Mouse (Mus musculus) adrenal gland, postnatal 36 days (tissue): Measurements from ENCODE around the gene Msh5. TPM values are rescaled to one million over a fixed set of nuclear protein-coding genes. Genes with fewer than 3 reads are reported as not detected.
"Not testable (repeated sequence)": the region's sequence is repeated elsewhere in the genome, so short reads cannot be mapped to it uniquely, and the experiment has no call there.

Source experiments
- DNase-seq, 2 experiments: peaks; one replicate each; pipeline ENCODE4 v3.0.0; 2021; ENCODE audit warnings: mixed read lengths in 1 of 2
- total RNA-seq, 2 experiments: library from RNA; stranded (reverse); gene quantifications; 2 replicates each; pipeline ENCODE4 v1.2.3; 2021

Gene Msh5
- total RNA-seq, 2 experiments from 2014 or later = 0.95 to 1.6 TPM

GRCm38 (mm10) chr17:35048932-35049440 lies 2.4 kb upstream of the Msh5 start:
- DNase-seq = no peak

- no peak for DNase-seq
These were observed 1.8 kb upstream of the Msh5 start for GRCm38 (mm10) chr17:35048149-35048931.

GRCm38 (mm10) chr17:35047688-35048087 lies 1.1 kb upstream of the Msh5 start:
- no peak for DNase-seq

GRCm38 (mm10) chr17:35045807-35046680 lies 501 bp downstream of the Msh5 start:
- DNase-seq = no peak

GRCm38 (mm10) chr17:35044904-35045806 lies 1.4 kb downstream of the Msh5 start:
- no peak for DNase-seq

GRCm38 (mm10) chr17:35043794-35044193 lies 2.8 kb downstream of the Msh5 start:
- no peak for DNase-seq

GRCm38 (mm10) chr17:35039121-35039873 lies 7.2 kb downstream of the Msh5 start:
- no peak for DNase-seq

GRCm38 (mm10) chr17:35034896-35035295 lies 11.6 kb downstream of the Msh5 start:
- no peak for DNase-seq

GRCm38 (mm10) chr17:35033703-35034102 lies 12.8 kb downstream of the Msh5 start:
- not testable (repeated sequence) for DNase-seq

GRCm38 (mm10) chr17:35032323-35032870 lies 14.1 kb downstream of the Msh5 start:
- no peak for DNase-seq

- no peak for DNase-seq
These were observed 14.7 kb downstream of the Msh5 start for GRCm38 (mm10) chr17:35031880-35032279.

- no peak for DNase-seq
These were observed 15.3 kb downstream of the Msh5 start for GRCm38 (mm10) chr17:35031272-35031671.

GRCm38 (mm10) chr17:35029691-35030532 lies 16.6 kb downstream of the Msh5 start:
- DNase-seq = peak in 1 of 2 experiments; percentile 40

- no peak for DNase-seq
These were observed 18.2 kb downstream of the Msh5 start for GRCm38 (mm10) chr17:35028315-35028714.

GRCm38 (mm10) chr17:35027277-35028068 lies 19.1 kb downstream of the Msh5 start, which contains the start of gene Sapcd1:
Gene Sapcd1 (minus strand): TSS chr17:35028016.
- no peak for DNase-seq

GRCm38 (mm10) chr17:35026206-35026605 lies 20.3 kb downstream of the Msh5 start:
- DNase-seq = no peak

GRCm38 (mm10) chr17:35024691-35025488 lies 21.7 kb downstream of the Msh5 start:
- no peak for DNase-seq

GRCm38 (mm10) chr17:35024261-35024660 lies 22.3 kb downstream of the Msh5 start:
- DNase-seq = no peak
